Mouse (Mus musculus) cerebellum, adult 11 months (tissue): ENCODE measurements around the gene Pak1.

Experiments used
- DNase-seq: peaks from one replicate; pipeline ENCODE4 v3.0.0; 2022

Pak1 gene

GRCm38 (mm10) chr7:97850331-97850730, 62.0 kb downstream of the Pak1 start:
- no peak for DNase-seq

GRCm38 (mm10) chr7:97863512-97863911, 75.2 kb downstream of the Pak1 start:
- no peak for DNase-seq

GRCm38 (mm10) chr7:97864531-97864930, 76.2 kb downstream of the Pak1 start:
- no peak for DNase-seq

- DNase-seq: peak; percentile 53
These were observed 79.5 kb downstream of the Pak1 start for GRCm38 (mm10) chr7:97867866-97868265.

GRCm38 (mm10) chr7:97868766-97869165, 80.4 kb downstream of the Pak1 start:
- no peak for DNase-seq

GRCm38 (mm10) chr7:97872396-97872795, 84.1 kb downstream of the Pak1 start:
- DNase-seq: no peak

GRCm38 (mm10) chr7:97873317-97873716, 85.0 kb downstream of the Pak1 start:
- DNase-seq: peak; percentile 27

GRCm38 (mm10) chr7:97877846-97878538, 89.7 kb downstream of the Pak1 start:
- no peak for DNase-seq

- no peak for DNase-seq
These were observed 123.3 kb downstream of the Pak1 start for GRCm38 (mm10) chr7:97911646-97912045.

GRCm38 (mm10) chr7:97914833-97915516, 126.6 kb downstream of the Pak1 start:
- peak; percentile 18 for DNase-seq

GRCm38 (mm10) chr7:97919742-97920141, 131.4 kb downstream of the Pak1 start, which contains the start of gene Gdpd4:
Gene Gdpd4 (plus strand): TSS chr7:97919955.
- DNase-seq: no peak

- DNase-seq: no peak
These were observed 137.5 kb downstream of the Pak1 start for GRCm38 (mm10) chr7:97925819-97926218.

- no peak for DNase-seq
These were observed 138.6 kb downstream of the Pak1 start for GRCm38 (mm10) chr7:97926978-97927377.

GRCm38 (mm10) chr7:97944485-97944884, 156.1 kb downstream of the Pak1 start:
- no peak for DNase-seq
